Mouse (Mus musculus) left cerebral cortex, adult 8-10 months (tissue): ENCODE results near the gene Selenoo. TPM values are rescaled to one million over a fixed set of nuclear protein-coding genes. Genes with fewer than 3 reads are reported as not detected.

ENCODE experiments used
- DNase-seq, 2 experiments: peaks; one replicate each; pipeline ENCODE4 v3.0.0; 2022; ENCODE audit warnings: low spot score in 2 of 2
- total RNA-seq, 4 experiments: library from RNA; stranded (reverse); gene quantifications; 2 replicates each; pipeline ENCODE4 v1.2.4; 2022

The Selenoo gene
- total RNA-seq, 4 experiments from 2014 or later, result 22.7 to 27.6 (median 24.7) TPM

DNA sequence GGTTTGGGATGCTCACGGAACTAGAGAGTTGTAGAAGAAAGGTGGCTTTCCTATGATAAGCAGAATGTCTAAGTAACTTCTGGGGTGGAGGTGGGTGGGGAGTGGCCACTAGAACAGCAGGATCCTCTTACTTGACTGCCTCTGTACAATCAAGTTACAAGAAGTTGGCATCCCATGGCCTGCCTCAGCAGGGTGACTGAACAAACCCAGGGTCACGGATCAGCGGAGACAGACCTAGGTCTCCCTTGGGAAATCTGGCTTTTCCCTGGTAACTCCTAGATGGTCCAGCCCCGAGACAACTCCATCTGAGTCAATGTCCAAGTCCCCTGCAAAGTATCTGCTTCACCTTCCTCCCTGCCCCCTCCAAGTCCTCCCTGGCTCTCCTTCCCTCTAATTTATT lies 59.0 kb downstream of the Selenoo start:
- no peak for DNase-seq

DNA sequence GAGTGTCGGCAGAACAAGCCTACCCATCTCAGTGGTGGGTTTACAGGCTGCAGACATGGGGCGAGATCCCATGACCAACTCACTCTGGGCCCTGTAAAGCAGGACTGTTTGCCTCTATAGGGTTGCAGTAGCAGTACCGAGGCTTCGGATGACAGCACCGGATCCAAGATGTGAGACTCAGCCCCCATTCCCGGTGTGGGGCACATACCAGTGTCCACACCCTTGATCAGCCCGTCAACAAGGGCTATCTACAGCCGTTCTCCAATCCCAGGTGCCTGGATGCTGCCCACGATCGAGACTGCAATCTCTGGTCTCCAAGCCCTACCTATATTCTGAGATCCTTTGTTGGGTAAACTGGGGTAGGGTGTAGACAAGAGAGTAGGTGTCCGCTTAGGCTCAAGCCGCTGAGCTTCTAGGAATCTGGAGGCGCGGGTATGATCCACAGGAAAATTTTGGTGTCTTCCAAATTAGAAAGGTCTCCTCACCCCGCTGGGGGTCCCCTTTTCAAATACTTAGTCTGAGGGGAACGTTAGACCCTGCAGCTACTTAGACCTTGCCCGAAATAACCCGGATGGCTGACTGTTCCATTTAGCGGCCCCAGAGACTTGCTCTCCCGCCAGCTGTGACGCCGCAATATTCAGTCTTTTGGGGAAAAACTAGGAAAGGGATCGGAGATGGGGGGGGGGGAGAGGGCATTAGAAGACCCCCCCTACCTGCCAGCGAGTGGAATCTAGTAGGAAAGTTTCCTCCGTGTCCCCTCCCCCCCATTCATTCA lies 59.8 kb downstream of the Selenoo start:
- no peak for DNase-seq

DNA sequence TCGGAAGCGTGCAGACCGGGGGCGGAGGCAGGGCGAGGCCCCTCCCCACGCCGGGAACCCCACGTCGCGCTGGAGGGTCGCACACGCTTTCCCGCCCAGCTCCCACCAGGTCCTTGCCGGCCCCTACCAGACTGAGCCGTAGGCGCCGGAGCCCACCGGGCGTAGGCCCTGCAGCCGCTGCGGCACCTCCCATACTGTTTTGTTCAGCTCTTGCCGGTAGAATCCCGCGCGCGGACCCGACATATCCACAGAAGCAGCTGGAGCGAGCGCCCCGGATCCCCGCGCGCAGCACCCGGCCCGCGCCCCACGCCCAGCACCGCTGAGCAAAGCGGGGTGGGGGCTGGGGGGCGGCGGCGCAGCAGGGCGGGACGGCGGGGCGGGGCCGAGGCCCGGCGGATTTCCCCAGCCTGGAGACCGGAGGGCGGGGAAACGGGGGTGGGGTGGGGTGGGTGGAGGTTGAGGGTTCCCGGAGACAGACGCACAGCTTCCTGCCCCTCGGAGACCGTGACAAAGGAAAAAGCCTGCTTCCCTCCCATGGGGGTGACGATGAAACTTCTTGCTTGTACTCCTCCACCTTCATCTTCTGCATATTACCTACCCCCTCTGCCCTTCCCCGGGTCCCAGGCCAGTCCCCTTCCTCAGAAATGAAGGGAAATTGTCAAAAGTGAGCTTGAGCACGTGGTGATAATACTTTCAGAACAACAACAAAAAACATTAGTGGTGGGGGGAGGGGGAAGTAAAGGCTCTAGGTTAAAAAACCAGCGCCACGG lies 60.6 kb downstream of the Selenoo start, which contains the start of gene Mapk11:
Gene Mapk11 (minus strand): TSS at position 358 of the 770 bp plus-strand sequence.
- no peak for DNase-seq

Other genes with a start within 250 kb of the Selenoo start
- gene Pim3, start 226.9 kb upstream of the Selenoo start, total RNA-seq, result 10 to 100 TPM; 36.8 to 55.1 (median 43.8) TPM
- gene Ttll8, start 134.7 kb upstream of the Selenoo start, total RNA-seq, result 1 to 10 TPM; 1.5 to 1.8 (median 1.8) TPM
- 100 to 1,000 TPM; 112 to 127 (median 115) TPM for gene Mlc1, start 110.1 kb upstream of the Selenoo start, total RNA-seq
- not detected for gene Mov10l1, start 106.2 kb upstream of the Selenoo start, total RNA-seq
- 100 to 1,000 TPM; 108 to 121 (median 111) TPM for gene Panx2, start 29.4 kb upstream of the Selenoo start, total RNA-seq
- 10 to 100 TPM; 17.3 to 21.8 (median 18.0) TPM for gene Trabd, start 14.0 kb upstream of the Selenoo start, total RNA-seq
- 10 to 100 TPM; 27.2 to 30.8 (median 28.6) TPM for gene Tubgcp6, start 34.0 kb downstream of the Selenoo start, total RNA-seq
- gene Hdac10, start 39.6 kb downstream of the Selenoo start, total RNA-seq, result 10 to 100 TPM; 12.5 to 17.1 (median 14.2) TPM
- 10 to 100 TPM in 2 of 4 experiments, 1 to 10 TPM in 2; 9.5 to 10.6 (median 10.1) TPM for gene Mapk12, start 51.6 kb downstream of the Selenoo start, total RNA-seq
- gene Mapk11, start 60.5 kb downstream of the Selenoo start, total RNA-seq, result 10 to 100 TPM; 35.8 to 40.9 (median 39.4) TPM
- gene Plxnb2, start 91.7 kb downstream of the Selenoo start, total RNA-seq, result 10 to 100 TPM; 42.6 to 60.9 (median 54.8) TPM
- gene Dennd6b, start 107.4 kb downstream of the Selenoo start, total RNA-seq, result 10 to 100 TPM; 46.2 to 59.3 (median 50.7) TPM
- gene Ppp6r2, start 122.5 kb downstream of the Selenoo start, total RNA-seq, result 100 to 1,000 TPM; 150 to 165 (median 161) TPM
- 100 to 1,000 TPM; 230 to 240 (median 238) TPM for gene Sbf1, start 226.2 kb downstream of the Selenoo start, total RNA-seq
- gene Adm2, start 233.6 kb downstream of the Selenoo start, total RNA-seq, result not detected
- not detected for gene Miox, start 245.3 kb downstream of the Selenoo start, total RNA-seq